Mouse (Mus musculus) cortical plate, adult 2 months (tissue): ENCODE measurements around the gene Galnt6.

Experiments used
- CTCF ChIP-seq: fragments of 200-500 bp; IDR thresholded peaks from 2 replicates; pipeline ENCODE4 v1.5.1; 2011; ENCODE audit warnings: mild to moderate bottlenecking, control low read depth, low read length; ENCODE audit not compliant: insufficient read depth; ENCODE audit errors: extremely low read depth
- POLR2A ChIP-seq: fragments of 200-500 bp; IDR thresholded peaks from 2 replicates; pipeline ENCODE4 v1.6.1; 2011; ENCODE audit warnings: mild to moderate bottlenecking, low read length, control low read depth; ENCODE audit not compliant: insufficient read depth; ENCODE audit errors: extremely low read depth

DNA sequence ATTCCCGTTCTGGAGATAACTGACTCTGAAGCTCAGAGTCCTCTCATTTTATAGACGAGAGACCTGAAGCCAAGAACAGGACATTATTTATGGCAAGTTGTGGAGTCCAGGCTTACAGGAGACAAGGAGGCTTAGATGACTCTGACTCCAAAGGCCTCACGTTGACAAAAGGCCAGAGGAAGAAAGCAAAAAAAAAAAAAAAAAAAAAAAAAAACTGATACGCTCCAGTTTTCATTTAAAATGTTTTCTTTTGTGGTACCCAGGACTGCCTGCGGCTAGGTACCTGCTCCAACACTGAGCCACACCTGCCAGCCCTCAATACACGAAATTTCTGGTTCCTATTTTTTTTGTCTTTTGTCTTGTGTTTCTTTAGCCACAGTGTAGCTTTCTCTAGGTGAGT is 61.8 kb downstream of the Galnt6 start:
- TF ChIP-seq POLR2A (no peak), CTCF (no peak)
